Mouse (Mus musculus) megakaryocyte, embryonic 14.5 days (primary cell): ENCODE results near the gene Pde3b.

Experiments
- FLI1 ChIP-seq: IDR thresholded peaks from 2 replicates; pipeline ENCODE4 v1.6.1; 2012; ENCODE audit warnings: low read length, inconsistent platforms, mixed read lengths
- GATA1 ChIP-seq: IDR thresholded peaks from 3 replicates; pipeline ENCODE4 v1.6.1; 2012; ENCODE audit warnings: mixed read lengths, low read length, inconsistent platforms, borderline replicate concordance

GRCm38 (mm10) chr7:114466358-114466757, 51.3 kb downstream of the Pde3b start:
- TF ChIP-seq GATA1, result no peak
- no peak for TF ChIP-seq FLI1
